Mouse (Mus musculus) bone marrow macrophage, adult 2 months (primary cell): ENCODE results near the gene Dnajc2.

Source experiments
- CTCF ChIP-seq: IDR thresholded peaks from 2 replicates; pipeline ENCODE4 v1.5.1; 2012; ENCODE audit warnings: low read depth, mild to moderate bottlenecking, low read length, moderate library complexity
- POLR2A ChIP-seq: IDR thresholded peaks from 2 replicates; pipeline ENCODE4 v1.6.1; 2012; ENCODE audit warnings: mild to moderate bottlenecking, low read depth, low read length, borderline replicate concordance

- TF ChIP-seq POLR2A (no peak), CTCF (no peak)
Observed at GRCm38 (mm10) chr5:21732177-21732911, 52.7 kb downstream of the Dnajc2 start.
